Mouse (Mus musculus): Measurements from ENCODE around the gene Ednra. TPM values are rescaled to one million over a fixed set of nuclear protein-coding genes. Genes with fewer than 3 reads are reported as not detected.

The Ednra gene
- 1 to 10 TPM; 2.7 to 3.2 TPM for total RNA-seq (2023)

DNA sequence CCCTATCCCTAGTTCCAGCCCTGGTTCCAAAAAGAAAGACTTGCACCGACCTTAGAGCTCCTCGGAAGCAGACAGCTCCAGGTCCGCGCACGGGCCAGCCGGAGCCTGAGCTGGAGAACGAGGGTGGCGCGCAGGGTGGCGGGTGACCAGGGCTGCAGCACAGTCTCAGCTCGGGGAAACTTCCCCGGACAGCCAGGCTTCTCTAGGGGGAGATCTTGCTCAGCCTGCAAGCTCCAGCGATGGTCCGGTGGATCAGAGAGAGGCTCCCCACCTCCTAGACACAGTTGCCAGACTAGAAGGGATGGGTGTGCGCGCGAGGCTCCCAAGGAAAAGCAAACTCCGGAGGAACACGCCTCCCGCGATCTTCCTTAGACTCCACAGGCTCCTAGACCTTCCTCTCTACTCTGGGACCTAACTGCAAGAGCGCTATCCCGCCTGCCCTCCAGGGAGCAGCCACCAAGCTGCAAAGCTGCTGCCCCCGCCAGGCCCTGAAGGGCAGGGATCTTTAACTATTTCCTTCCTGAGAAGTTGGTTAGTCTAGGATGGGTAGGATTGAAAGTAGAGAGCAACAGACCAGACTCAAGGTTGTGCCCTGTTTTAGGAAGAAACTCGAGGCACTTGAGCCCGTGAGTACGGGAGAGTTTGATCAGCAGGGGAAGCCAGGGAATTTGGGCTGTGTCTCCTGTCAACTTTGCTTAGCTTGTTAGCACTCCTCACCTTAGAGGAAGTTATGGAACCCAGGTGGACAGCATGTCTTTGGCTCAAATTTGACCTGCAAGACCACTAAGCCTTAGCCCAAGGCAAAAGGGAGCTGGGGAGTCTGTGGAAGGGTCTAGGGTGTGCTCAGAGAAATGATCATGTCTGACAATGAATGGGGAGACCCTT lies at the start of gene Ednra:
Gene Ednra (minus strand): TSS at position 419 of the 885 bp plus-strand sequence.

Other genes with a start within 250 kb of the Ednra start
- 10 to 100 TPM in 1 of 2 experiments, 1 to 10 TPM in 1; 7.0 to 10.3 TPM for gene Arhgap10, start 206.5 kb downstream of the Ednra start, total RNA-seq (2023)
- 10 to 100 TPM; 17.1 to 19.0 TPM for gene Prmt9, start 175.1 kb downstream of the Ednra start, total RNA-seq (2023)
- gene Tmem184c, start 113.8 kb downstream of the Ednra start, total RNA-seq (2023): 1 to 10 TPM; 4.8 to 7.5 TPM